Mouse (Mus musculus) left cerebral cortex, postnatal 25 days (tissue): ENCODE measurements around the gene Gm10639. TPM values are rescaled to one million over a fixed set of nuclear protein-coding genes. Genes with fewer than 3 reads are reported as not detected.
"Not testable (repeated sequence)": the region's sequence is repeated elsewhere in the genome, so short reads cannot be mapped to it uniquely, and the experiment has no call there.

Source experiments
- DNase-seq, 2 experiments: peaks; one replicate each; pipeline ENCODE4 v3.0.0; 2022; ENCODE audit warnings: low spot score in 2 of 2, mixed read lengths in 1 of 2
- intact Hi-C: fragments of 180-260 bp; cut with DNase I; formaldehyde crosslinking; loops from one replicate; pipeline ENCODE4 v1.15.1; 2025
- total RNA-seq, 2 experiments: library from RNA; stranded (reverse); gene quantifications; 2 replicates each; pipeline ENCODE4 v1.2.3; 2021

Gene Gm10639
- total RNA-seq: not detected

DNA sequence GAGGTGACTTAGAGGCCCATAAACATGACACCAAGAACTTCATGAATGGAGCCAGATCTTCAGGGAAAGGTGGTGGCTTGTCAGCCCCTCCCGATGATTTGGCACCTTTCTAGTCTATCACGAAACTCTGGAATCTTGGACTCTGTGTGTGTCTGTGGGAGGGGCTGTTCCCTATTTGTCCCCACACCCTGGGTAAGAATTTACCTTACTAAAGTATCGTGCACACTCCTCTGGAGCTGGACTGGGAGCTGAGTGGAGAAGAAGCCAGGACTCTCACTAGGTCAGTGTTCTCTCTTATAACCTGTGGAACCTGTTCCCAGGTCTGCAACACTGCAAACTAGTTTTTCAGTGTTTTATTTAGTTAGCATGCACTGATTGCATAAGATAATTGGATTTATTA lies at the start of gene Gm10639:
Gene Gm10639, plus strand, starts transcription at position 201 of the 400 bp plus-strand sequence.
- not testable (repeated sequence) for DNase-seq
- intact Hi-C loops: loop anchor here (10.0 kb wide), 1 partner anchor 55 kb away; no protein-coding TSS in a partner anchor

DNA sequence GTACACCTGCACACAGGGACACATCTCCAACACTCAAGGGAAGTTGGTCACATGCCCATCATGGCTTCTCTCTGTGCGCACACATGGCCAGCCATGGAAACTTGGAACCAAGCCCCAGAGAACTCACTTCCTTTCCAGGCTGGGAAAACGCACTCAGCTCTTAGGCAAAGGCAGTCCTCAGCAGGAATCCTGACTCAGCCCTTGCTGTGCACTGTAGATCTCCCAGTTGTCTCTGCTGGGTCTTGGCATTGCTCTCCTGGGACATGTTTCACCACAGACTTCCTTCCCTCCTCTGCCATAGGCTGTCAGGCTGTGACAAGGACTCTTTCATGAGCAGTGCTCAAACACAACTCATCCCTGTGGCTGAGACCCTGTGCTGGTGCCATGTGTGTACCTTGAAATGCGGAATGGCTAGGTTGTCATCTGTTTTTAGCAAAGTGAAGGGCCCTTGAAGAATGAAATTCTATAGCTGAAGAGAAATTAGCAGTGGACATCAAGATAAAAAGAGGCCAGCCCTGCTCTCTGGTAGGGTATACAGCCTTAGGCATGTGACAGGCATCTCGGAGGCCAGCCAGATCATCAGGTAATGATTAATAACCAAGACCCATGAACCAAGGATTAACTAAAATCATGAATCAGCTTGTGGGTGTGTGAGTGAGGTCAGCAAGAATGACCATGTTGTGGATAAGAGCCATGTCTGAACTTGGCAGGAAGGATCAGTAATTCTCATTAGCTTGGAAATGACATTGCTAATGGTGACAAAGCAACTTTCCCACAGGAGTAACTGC lies 33.8 kb upstream of the Gm10639 start:
- intact Hi-C loops, DNase-seq: not testable (repeated sequence)

DNA sequence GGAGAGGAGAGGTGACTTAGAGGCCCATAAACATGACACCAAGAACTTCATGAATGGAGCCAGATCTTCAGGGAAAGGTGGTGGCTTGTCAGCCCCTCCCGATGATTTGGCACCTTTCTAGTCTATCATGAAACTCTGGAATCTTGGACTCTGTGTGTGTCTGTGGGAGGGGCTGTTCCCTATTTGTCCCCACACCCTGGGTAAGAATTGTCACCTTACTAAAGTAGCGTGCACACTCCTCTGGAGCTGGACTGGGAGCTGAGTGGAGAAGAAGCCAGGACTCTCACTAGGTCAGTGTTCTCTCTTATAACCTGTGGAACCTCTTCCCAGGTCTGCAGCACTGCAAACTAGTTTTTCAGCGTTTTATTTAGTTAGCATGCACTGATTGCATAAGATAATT lies 32.8 kb upstream of the Gm10639 start, which contains the start of gene Gm3776:
Gene Gm3776, plus strand, starts transcription at position 216 of the 400 bp plus-strand sequence.
- intact Hi-C loops, DNase-seq: not testable (repeated sequence)

DNA sequence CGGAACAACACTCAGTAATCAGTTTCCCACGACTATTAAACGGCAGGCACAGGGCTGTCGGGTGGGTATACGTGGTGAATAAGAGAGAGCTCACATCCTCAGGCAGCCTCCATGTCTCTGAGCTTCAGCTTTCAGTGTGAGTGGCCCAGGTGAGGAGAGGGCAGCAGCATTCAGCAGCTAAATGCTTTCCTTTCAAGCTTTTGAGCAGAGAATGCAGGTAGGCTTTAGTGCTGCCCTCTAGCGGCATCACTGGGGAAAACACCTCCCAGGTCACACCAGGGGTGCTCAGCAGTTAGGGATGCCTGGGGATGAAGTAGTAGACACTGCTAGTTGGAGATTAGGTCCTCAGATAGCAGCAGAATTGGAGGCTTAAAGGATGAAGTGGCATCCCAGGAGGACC lies 30.0 kb upstream of the Gm10639 start:
- intact Hi-C loops: not testable (repeated sequence)

DNA sequence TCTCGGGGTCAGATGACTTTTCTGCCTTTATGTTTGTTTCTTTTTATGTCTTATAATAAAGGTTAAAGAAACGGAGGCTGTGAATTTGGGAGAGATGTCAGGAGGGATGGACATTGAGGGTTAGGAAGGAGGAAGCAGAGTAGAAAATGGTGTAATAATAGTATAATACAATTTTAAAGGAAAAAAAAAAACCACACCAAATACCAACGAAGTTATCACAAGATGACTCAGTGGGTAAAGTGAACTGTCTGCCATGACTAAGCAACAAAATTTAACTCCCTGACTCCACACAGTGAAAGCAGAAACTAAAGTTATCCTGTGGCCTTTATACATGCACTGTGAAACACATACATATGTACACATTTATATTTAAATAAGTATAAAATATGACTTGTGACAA lies 18.8 kb upstream of the Gm10639 start:
- DNase-seq, intact Hi-C loops: not testable (repeated sequence)

More for the DNA sequence above, 30.0 kb upstream of the Gm10639 start:
- DNase-seq: peak; percentile 7 to 30

DNA sequence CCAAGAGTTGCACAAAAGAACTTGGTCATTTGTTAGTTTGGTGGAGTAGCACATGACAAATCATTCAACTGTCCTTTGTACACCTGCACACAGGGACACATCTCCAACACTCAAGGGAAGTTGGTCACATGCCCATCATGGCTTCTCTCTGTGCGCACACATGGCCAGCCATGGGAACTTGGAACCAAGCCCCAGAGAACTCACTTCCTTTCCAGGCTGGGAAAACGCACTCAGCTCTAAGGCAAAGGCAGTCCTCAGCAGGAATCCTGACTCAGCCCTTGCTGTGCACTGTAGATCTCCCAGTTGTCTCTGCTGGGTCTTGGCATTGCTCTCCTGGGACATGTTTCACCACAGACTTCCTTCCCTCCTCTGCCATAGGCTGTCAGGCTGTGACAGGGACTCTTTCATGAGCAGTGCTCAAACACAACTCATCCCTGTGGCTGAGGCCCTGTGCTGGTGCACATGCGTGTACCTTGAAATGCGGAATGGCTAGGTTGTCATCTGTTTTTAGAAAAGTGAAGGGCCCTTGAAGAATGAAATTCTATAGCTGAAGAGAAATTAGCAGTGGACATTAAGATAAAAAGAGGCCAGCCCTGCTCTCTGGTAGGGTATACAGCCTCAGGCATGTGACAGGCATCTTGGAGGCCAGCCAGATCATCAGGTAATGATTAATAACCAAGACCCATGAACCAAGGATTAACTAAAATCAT lies 7.6 kb upstream of the Gm10639 start:
- intact Hi-C loops: not testable (repeated sequence)

DNA sequence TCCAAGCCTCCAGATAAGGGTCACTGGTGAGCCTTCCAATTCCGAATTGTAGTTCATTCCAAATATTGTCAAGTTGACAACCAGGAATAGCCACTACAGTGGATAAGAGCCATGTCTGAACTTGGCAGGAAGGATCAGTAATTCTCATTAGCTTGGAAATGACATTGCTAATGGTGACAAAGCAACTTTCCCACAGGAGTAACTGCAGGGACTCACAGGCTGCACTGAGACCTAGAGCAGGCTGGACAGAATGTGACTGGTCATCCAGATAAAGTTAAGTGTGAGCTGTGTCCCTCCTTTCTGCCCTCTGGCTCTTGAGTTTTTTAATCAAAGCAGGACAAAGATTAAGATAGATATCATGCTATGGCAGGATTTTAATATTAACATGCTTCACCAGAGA lies 660 bp upstream of the Gm10639 start:
- DNase-seq, intact Hi-C loops: not testable (repeated sequence)

More for the DNA sequence above, 7.6 kb upstream of the Gm10639 start:
- DNase-seq: not testable (repeated sequence)

DNA sequence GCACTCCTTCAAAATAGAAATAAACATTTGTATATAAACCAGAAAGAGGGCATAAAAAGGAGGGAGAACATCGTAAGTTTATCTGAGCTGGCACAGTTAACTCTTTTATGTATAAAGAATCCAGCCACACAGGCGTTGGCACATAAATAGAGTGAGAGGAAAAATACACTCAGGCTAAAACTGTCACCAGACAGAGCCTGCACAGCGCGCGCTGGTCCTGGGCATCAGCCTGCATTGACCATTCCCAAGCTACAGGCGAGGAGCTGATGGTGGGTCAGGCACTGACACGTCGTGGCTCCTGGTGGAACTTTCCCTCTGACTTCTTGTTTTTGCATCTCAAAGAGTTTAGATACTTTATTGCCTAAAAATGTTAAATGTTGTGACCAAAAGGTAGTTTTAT lies 2.7 kb downstream of the Gm10639 start:
- DNase-seq: not testable (repeated sequence)
- intact Hi-C loops: loop anchor here (10.0 kb wide), 1 partner anchor 52 kb away; no protein-coding TSS in a partner anchor

DNA sequence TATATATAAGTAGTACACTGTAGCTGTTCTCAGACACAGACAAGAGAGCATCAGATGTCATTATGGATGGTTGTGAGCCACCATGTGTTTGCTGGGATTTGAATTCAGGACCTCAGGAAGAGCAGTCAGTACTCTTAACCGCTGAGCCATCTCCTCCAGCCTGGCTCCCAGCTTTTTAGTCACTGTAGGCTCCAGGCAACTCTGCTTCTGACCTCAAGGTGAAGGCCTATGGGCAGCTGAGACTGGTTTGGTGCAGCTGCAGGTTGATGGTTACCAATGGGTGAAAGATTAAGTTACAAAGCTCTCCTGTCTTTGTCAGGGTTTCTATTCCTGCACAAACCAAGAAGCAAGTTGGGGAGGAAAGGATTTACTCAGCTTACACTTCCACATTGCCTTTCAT lies 4.0 kb downstream of the Gm10639 start:
- intact Hi-C loops: loop anchor here (10.0 kb wide), 1 partner anchor 51 kb away; no protein-coding TSS in a partner anchor

DNA sequence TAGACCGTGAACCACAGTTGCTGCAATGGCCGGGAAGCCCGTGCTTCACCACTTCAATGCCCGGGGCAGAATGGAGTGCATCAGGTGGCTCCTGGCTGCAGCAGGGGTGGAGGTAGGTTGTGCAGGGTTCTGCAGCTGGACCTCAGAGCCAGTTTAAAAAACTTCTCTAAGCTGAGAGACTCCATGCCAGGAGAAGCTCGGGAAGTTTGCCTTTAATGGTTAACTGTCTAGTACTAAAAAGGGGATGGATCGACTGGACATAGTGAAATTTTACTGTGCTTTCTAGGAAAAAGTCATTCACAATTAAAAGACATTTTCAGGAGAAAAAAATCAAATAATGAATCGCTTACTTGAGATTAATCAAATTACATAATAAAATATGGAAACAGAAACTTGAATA lies 5.1 kb downstream of the Gm10639 start:
- intact Hi-C loops: loop anchor here (10.0 kb wide), 1 partner anchor 50 kb away; no protein-coding TSS in a partner anchor
- not testable (repeated sequence) for DNase-seq

More for the DNA sequence above, 4.0 kb downstream of the Gm10639 start:
- DNase-seq: not testable (repeated sequence)

DNA sequence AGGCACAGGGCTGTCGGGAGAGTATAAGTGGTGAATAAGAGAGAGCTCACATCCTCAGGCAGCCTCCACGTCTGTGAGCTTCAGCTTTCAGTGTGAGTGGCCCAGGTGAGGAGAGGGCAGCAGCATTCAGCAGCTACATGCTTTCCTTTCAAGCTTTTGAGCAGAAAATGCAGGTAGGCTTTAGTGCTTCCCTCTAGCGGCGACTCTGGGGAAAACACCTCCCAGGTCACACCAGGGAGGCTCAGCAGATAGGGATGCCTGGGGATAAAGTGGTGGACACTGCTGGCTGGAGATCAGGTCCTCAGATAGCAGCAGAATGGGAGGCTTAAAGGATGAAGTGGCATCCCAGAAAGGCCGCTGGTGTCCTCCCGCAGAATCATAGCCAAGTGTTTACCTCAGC lies 6.4 kb downstream of the Gm10639 start:
- intact Hi-C loops: loop anchor here (10.0 kb wide), 1 partner anchor 49 kb away; no protein-coding TSS in a partner anchor

DNA sequence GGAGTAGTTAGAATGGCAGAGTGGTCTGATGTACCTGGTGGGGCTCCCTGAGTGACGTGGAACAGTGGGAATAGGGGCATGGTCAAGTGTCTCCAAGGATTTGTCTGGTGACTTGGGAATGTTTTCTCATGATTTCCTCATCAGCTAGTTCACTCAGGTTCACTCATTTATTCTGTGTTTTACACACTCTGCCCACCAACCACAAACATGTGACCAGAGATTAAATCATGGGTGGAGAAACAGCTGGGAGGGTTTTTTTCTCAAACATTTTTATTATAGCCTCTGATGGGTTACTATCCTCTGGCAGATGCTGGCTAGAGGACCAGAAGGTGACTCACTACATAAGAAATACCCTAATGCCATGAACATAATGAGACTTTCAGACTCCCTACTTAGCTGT lies 8.5 kb downstream of the Gm10639 start:
- no peak for DNase-seq
- intact Hi-C loops: loop anchor here (10.0 kb wide), 1 partner anchor 47 kb away; no protein-coding TSS in a partner anchor

More for the DNA sequence above, 6.4 kb downstream of the Gm10639 start:
- DNase-seq: peak; percentile 10 to 48

DNA sequence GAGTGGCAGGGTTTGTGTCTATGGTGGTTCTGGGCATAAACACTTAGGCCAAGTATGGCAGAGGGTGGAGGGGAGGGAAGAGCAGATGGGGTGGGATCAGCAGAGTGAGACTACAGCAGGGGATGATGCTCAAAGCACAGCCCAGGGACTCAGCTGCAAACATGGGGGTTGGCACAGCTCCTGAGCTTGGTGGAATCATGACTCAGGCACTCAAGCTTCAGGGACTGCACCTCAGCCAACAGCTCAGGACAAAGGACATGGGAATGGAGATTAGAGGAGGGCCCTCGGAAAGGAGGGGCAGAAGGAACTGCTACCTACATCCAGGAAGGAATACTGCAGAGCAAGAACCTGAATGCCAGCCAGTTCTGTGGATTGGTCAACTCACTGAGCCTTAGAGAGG lies 9.4 kb downstream of the Gm10639 start:
- intact Hi-C loops: loop anchor here (10.0 kb wide), 1 partner anchor 46 kb away; no protein-coding TSS in a partner anchor
- DNase-seq: not testable (repeated sequence)

DNA sequence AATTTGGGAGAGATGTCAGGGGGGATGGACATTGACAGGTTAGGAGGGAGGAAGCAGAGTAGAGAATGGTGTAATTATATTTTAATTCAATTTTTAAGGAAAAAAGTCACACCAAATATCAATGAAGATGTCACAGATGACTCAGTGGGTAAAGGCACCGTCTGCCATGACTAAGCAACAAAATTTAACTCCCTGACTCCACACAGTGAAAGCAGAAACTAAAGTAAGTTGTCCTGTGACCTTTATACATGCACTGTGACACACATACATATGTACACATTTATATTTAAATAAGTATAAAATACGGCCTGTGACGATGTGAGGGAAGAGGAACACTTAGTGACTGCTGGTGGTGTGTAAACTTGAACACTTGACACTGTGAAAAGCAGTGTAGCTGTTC lies 18.4 kb downstream of the Gm10639 start:
- not testable (repeated sequence) for DNase-seq

DNA sequence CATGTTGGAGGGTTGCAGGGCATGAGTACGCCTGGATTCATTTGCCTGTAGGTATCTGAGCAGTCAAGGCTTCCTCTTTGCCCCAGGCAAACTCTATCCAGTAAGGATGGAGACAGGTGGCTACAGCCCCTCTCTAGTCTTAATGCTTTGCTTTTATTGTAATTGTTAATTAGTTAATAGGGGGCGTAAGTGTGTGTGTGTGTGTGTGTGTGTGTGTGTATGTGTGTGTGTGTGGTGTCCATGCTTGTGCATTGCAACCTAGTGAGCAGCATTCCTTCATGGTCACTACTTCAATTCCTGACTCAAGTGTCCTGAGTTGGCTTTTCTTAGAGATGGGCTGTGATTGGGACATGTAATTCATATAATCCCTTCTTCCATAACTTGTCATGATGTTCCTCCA lies 25.0 kb downstream of the Gm10639 start, which contains the start of gene Omt2a:
Gene Omt2a, minus strand, starts transcription at position 101 of the 400 bp plus-strand sequence.
- no peak for DNase-seq
- intact Hi-C loops: no loop called here

More for the DNA sequence above, 18.4 kb downstream of the Gm10639 start:
- intact Hi-C loops: not testable (repeated sequence)

DNA sequence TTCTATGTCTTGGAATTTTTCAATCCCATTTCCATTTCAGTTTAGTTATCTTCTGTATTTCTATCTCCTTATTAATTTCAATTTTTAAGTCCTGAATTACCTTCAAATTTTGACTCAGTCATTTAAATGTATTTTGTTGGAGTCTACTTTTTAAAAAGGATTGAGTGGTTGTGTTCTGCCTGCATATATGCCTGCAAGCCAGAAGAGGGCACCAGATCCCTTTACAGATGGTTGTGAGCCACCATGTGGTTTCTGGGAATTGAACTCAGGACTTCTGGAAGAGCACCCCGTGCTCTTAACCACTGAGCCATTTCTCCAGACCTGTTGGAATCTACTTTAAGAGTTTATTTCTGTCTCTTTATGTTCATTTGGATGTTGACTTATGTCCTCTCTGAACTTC lies 29.8 kb downstream of the Gm10639 start:
- no peak for DNase-seq
- intact Hi-C loops: no loop called here

DNA sequence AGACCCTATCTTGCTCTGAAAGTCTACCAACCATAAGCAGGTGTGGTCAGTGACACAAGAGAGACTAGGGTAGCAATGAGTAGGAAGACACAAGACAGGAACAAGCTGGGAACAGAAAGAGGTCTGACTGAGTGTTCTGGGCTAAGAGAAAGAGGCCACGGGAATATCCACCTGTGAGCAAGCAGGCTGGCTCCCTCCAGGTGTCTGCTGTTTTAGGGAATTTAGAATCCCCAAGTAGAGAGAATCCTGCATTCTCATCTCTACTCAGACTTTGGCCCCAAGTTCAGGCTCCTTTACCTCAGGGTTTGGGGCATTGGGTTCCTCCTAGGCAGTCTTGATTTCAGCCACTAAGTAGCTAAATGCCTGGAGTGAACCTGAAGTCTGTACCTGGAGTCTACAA lies 37.6 kb downstream of the Gm10639 start, which contains the start of gene Omt2b:
Gene Omt2b, plus strand, starts transcription at position 301 of the 400 bp plus-strand sequence.
- intact Hi-C loops, DNase-seq: not testable (repeated sequence)

DNA sequence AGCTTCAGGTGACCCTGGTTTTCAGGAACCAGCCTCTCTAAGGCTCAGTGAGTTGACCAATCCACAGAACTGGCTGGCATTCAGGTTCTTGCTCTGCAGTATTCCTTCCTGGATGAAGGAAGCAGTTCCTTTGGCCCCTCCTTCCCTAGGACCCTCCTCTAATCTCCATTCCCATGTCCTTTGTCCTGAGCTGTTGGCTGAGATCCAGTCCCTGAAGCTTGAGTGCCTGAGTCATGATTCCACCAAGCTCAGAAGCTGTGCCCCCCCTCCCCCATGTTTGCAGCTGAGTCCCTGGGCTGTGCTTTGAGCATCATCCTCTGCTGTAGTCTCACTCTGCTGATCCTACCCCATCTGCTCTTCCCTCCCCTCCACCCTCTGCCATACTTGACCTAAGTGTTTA lies 47.3 kb downstream of the Gm10639 start:
- intact Hi-C loops, DNase-seq: not testable (repeated sequence)

DNA sequence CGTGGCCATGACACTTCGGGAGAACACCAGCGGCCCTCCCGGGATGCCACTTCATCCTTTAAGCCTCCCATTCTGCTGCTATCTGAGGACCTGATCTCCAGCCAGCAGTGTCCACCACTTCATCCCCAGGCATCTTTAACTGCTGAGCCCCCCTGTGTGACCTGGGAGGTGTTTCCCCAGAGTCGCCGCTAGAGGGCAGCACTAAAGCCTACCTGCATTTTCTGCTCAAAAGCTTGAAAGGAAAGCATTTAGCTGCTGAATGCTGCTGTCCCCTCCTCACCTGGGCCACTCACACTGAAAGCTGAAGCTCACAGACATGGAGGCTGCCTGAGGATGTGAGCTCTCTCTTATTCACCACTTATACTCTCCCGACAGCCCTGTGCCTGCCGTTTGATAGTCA lies 50.6 kb downstream of the Gm10639 start:
- intact Hi-C loops: loop anchor here (10.0 kb wide), 1 partner anchor 46 kb away; no protein-coding TSS in a partner anchor
- peak in 1 of 2 experiments; percentile 4 for DNase-seq

DNA sequence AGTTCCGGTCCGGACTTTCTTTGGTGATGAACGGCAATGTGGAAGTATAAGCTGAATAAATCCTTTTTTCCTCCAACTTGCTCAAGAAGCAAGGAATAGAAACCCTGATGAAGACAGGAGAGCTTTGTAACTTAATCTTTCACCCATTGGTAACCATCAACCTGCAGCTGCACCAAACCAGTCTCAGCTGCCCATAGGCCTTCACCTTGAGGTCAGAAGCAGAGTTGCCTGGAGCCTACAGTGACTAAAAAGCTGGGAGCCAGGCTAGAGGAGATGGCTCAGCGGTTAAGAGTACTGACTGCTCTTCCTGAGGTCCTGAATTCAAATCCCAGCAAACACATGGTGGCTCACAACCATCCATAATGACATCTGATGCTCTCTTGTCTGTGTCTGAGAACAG lies 52.8 kb downstream of the Gm10639 start:
- DNase-seq: not testable (repeated sequence)
- intact Hi-C loops: loop anchor here (10.0 kb wide), 1 partner anchor 48 kb away; no protein-coding TSS in a partner anchor
